Mouse (Mus musculus) layer of hippocampus, postnatal 10 days (tissue): ENCODE measurements around the gene Pvr. TPM values are rescaled to one million over a fixed set of nuclear protein-coding genes. Genes with fewer than 3 reads are reported as not detected.

Experiments used
- DNase-seq, 2 experiments: peaks; one replicate each; pipeline ENCODE4 v3.0.0; 2021; ENCODE audit warnings: low spot score in 2 of 2
- total RNA-seq, 2 experiments: library from RNA; stranded (reverse); gene quantifications; 2 replicates each; pipeline ENCODE4 v1.2.3; 2021

Gene Pvr
- total RNA-seq, 2 experiments from 2014 or later, result 11.9 TPM

DNA sequence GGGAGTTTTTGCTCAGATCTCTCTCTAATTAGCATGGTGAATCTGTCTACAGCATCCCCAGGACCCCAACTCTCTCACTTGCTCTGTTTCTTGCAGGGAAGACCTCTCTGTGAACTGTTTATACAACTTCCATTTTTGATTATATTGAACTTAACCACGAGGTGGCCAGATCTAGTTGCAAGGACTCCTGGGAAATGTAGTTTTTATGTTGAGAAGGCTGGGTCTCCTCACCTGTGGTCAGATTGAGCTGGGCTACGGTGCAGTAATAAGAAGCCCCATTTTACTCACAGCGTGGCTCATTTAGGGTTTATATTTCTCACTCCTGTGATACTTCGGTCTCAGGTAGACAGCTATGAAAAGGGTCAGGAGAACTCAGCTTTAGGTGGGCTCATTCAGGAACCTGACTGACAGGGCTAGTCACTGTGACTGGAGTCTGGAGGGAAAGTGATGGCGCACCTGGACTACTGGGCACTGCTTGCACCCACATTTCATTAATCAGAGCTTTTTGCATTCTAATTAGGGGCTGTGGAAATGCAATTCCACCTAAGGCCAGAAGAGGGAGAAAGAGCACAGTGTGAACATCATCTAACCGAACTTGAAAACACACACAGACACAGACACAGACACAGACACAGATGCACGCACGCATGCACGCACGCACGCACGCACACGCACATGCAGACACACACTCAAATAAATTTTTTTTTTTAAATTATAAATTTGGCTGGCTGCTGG, 44.8 kb downstream of the Pvr start:
- DNase-seq, result peak; percentile 58 to 65

DNA sequence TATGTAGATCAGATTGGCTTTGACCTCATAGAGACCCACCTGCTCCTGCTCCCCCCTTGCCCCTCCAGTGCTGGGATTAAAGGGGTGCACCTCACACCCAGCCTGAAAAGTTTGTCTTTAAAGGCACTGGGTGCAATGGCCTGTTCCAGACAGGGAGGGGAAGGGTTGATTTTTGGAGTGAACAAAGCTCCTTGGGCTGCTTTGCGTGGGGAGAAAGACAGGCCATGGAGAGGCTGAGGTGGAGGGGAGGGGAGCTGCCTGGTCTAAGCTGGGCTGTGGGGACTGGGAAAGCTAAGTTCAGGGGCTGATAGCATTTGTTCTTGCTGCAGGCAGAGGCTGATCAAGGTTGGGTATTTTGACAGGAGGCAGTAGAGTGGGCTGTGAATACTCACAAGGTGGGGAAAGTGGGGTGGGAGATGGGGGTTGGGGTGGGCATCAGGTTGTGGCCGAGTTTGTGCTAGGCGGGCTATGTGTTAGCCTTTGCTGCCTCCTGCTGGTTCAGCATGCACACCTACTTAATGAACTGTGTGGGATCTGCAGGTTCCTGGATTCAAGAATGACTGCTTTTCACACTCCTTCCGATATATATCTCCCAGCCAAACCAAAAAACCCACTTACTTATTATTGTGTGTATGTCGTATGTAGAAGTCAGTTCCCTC, 48.9 kb downstream of the Pvr start:
- peak in 1 of 2 experiments; percentile 34 for DNase-seq

DNA sequence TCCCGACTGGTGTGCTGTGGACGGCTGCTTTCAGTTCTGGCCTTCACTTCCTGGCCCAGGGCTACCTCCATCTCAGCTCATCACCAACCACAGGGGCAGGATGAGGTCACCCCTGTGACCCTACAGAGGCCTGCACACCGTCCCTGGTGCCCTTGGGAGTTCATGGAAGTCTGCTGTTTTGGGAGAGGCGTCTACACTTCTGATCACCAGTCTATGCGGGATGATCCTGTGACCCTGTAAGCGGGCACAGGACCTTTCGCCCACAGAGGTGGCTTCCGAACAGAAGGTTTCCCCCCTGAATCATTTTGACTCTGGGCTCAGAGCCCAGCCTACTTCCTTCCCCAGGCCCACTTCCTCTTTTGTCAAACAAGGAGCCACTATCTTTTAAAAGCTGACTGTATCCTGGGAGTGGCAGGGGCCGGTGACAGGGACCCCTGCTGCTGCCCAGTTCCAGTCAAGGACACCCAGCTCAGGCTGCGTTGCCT, 49.8 kb downstream of the Pvr start:
- DNase-seq, result no peak

DNA sequence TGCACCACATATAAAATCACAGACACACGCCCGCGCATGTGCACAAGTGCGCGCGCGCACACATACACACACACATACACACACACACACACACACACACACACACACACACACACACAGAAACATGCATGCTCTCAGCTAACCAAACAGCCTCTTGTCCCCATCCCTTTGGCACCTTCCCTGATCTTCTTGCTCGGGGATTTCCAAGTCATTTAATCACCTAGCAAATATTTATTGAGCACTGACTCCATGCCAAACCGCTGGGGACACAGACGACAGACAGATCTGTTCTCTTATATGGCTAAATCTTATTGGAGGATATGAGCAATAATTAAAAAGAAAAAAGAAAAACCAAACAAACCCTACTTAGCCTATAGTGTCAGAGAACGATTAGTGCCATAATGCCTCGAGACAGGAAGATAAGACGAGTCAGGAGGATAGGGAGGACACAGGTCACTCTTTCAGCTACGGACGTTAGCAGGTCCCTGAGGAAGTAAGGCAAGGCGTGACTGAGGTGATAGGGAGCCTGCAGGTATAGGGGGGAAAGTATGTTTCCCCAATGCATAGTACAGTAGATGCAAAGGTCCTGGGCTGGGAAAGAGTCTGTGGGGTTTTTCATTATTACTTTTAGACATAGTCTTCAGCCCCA, 53.1 kb downstream of the Pvr start:
- DNase-seq, result no peak

DNA sequence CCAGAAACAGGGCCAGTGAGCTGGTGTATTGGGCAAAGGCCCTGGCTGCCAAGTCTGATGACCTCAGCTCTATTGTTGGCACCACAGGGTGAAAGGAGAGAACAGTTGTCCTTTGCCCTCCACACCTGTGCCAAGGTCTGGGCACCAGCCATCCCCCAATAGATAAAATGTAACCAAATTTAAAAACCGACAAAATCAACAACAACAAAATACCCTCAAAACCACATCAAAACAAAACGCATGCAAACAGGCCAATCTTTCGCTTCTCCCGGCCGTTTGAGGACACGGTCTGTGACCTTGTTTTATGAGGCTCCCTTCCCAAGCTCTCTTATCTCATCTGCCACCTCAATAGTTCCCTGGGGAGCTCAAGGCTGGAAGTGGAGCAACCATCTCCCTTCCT, 54.5 kb downstream of the Pvr start:
- no peak for DNase-seq

DNA sequence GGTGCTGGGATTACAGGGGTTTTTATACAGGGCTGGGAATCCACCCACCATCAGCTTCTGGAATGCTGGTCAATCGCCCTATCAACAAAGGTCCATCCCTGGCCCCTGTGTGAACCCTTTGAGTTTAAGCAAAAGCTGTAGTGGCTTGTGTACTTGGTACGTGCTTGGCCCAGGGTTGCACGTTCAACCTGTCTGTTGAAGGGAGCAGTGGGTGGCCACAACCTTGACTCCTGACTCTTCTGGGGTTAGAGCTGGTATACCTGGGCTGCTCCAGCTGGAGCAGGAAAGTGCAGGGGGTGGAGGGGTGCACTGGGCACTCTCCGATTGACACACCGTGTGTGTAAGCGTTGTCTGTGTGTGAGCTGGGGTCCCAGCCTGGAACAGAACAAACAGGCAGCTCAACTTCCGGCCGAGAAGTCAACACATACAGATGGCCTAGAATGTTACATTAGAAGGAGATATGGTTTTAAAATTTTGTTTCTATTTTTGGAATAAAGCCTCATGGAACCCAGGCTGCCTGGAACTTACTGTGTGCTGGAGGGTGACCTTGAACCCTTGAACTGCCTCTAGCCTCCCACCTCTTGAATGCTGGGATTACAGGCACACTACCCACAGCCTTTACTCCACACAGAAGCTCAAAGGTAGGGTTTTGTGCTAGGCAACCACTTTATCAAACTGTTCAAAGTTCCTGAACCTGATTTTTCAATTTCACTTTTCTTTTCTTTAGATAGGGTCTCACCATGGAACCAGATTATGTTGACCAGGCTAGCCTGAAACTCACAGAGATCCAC, 55.5 kb downstream of the Pvr start:
- no peak for DNase-seq

DNA sequence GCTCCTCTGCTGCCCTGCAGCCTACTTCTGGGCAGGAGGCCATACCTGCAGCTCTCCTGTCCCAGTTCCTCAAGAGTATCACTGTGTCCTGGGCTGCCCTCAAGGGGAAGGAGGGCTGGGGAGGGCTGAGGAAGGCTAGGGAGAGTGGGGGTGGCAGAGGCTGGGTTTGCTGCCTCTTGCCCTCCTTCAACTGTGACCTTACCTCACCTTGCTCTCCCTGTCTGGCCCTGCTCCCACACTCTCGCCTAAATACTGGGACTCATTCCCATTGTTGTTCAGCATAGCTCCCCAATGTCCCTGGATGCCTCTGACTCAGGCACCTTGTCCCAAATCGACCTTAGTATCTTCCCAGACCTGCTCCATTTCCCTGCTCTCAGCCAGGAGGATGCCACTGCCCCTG, 56.7 kb downstream of the Pvr start:
- DNase-seq, result no peak

DNA sequence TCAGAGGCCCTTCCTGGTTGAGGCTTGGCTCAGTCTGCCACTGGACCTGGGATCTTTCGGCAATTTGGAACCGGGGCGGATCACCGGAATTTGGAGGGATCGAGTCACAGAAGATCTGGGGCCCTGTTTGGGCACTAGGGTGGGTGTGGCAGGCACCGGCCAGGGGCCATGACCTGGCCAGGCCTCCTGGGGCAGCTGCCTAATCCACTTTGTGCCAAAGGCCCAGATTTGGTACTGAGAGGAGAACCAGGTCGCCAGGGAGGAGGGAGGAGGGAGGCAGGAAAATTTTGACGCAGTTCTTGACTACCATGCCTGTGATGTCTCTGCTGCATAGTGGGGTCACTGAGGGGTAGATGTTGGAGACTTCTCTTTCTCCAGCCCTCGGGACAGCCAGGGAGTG, 59.8 kb downstream of the Pvr start, which contains the start of gene Ceacam16:
Gene Ceacam16, minus strand, starts transcription at position 101 of the 400 bp plus-strand sequence.
- no peak for DNase-seq

DNA sequence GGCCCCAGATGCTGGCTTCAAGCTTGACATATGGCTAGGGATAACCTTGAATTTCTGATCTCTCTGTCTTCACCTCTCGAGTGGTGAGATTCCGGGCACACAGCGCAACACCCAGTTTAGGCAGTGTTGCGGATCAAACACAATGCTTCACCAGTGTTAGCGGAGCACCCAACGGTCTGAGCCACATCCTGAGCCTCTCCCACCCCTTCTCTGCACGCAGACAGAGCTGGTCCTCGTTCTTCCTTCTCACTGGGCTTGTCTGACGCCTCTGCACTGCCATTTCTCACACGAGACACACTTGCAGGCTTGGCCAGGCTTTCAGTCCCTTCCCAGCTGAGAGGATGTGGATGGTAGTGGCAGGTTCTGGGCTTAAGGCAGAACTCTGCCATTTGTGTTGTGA, 61.2 kb downstream of the Pvr start:
- DNase-seq, result no peak

DNA sequence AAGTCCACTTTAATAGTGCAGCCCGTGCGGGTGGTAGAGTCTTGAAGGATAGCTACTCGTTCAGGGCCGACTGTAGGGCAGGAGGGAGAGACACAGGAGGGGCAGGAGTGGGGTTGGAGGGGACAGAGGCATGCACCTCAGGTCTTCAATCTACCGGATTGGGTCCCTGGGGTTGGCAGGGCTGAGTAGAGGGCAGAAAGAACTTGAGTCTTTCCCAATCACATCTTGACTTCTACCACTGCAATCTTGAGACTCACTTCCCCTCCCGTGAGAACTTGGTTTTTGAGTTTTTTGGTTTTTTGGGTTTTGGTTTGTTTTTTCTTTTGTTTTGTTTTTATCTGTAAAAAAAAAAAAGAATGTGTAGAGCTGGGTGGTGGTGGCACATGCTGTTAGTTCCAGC, 64.7 kb downstream of the Pvr start:
- DNase-seq, result no peak

DNA sequence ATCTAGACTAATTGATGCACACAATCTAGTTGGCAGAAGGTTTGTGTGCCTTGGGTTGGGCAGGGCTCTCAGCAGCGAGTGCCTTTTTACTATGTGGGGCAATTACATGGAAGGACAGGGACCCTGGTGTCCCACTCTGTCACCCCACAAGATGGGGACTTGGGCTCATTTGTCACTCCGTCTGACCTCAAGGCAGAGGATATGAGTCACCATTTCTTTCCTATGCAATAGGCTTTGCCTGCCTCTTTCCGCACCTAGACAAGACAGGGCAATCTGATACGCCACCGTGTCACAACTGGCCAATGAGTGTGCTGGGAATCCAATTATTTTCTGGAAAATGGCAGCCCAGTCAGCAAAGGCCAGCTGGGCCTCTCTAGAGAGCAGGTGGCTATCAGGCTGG, 65.3 kb downstream of the Pvr start:
- no peak for DNase-seq

Other genes starting within 250 kb of the Pvr start
- not detected for gene Apoc2, start 243.2 kb downstream of the Pvr start, total RNA-seq
- gene Gm44805, start 239.7 kb downstream of the Pvr start, total RNA-seq, result not detected
- gene Apoc4, start 239.7 kb downstream of the Pvr start, total RNA-seq, result not detected
- 1 to 10 TPM; 4.3 to 6.5 TPM for gene Apoc1, start 228.5 kb downstream of the Pvr start, total RNA-seq
- 1,000 to 10,000 TPM; 2,438 to 2,580 TPM for gene Apoe, start 222.0 kb downstream of the Pvr start, total RNA-seq
- gene Tomm40, start 205.7 kb downstream of the Pvr start, total RNA-seq, result 100 to 1,000 TPM; 113 to 115 TPM
- 10 to 100 TPM; 22.2 to 22.3 TPM for gene Nectin2, start 170.7 kb downstream of the Pvr start, total RNA-seq
- 10 to 100 TPM in 1 of 2 experiments, 1 to 10 TPM in 1; 7.2 to 10.6 TPM for gene Bcam, start 150.1 kb downstream of the Pvr start, total RNA-seq
- gene Cblc, start 124.4 kb downstream of the Pvr start, total RNA-seq, result not detected
- gene Bcl3, start 98.4 kb downstream of the Pvr start, total RNA-seq, result under 1 TPM; 0.85 to 0.87 TPM
- 1 to 10 TPM; 5.1 to 5.4 TPM for gene Gm19345, start 69.2 kb downstream of the Pvr start, total RNA-seq
- not detected for gene Ceacam16, start 59.9 kb downstream of the Pvr start, total RNA-seq
- not detected for gene Ceacam19, start 33.2 kb downstream of the Pvr start, total RNA-seq
- gene Igsf23, start 29.6 kb upstream of the Pvr start, total RNA-seq, result not detected
- gene Ceacam20, start 44.3 kb upstream of the Pvr start, total RNA-seq, result not detected
- gene Nlrp9b, start 70.3 kb upstream of the Pvr start, total RNA-seq, result not detected
- not detected for gene Vmn1r91, start 178.5 kb upstream of the Pvr start, total RNA-seq
- not detected for gene Gm16442, start 201.4 kb upstream of the Pvr start, total RNA-seq
- gene Vmn1r93, start 217.9 kb upstream of the Pvr start, total RNA-seq, result not detected
- not detected for gene Vmn1r94, start 247.2 kb upstream of the Pvr start, total RNA-seq